Mouse (Mus musculus): ENCODE data around the gene Upk2.
A peak's percentile ranks its signal among the peaks of the same experiment; 100 is the strongest.

Gene Upk2

GRCm38 (mm10) chr9:44406906-44407751 lies 47.6 kb downstream of the Upk2 start, which contains the start of the genes Rps25 and Trappc4:
Rps25 (plus strand) TSS chr9:44407139.
Trappc4 (minus strand) TSS chr9:44407600.
- DNase-seq = peak; percentile 96 to 97

- DNase-seq = no peak
Measured at GRCm38 (mm10) chr9:44405011-44405410, 49.8 kb downstream of the Upk2 start.
